Mouse (Mus musculus) megakaryocyte, embryonic 14.5 days (primary cell): ENCODE data around the gene Rtp2.

ENCODE experiments used
- FLI1 ChIP-seq: IDR thresholded peaks from 2 replicates; pipeline ENCODE4 v1.6.1; 2012; ENCODE audit warnings: low read length, inconsistent platforms, mixed read lengths
- GATA1 ChIP-seq: IDR thresholded peaks from 3 replicates; pipeline ENCODE4 v1.6.1; 2012; ENCODE audit warnings: mixed read lengths, low read length, inconsistent platforms, borderline replicate concordance

- no peak for TF ChIP-seq GATA1
- TF ChIP-seq FLI1: no peak
These were observed 19.5 kb downstream of the Rtp2 start for GRCm38 (mm10) chr16:23912741-23913140.
